ENCODE assay signal across 28 mouse cellular contexts in the genomic region with DNA sequence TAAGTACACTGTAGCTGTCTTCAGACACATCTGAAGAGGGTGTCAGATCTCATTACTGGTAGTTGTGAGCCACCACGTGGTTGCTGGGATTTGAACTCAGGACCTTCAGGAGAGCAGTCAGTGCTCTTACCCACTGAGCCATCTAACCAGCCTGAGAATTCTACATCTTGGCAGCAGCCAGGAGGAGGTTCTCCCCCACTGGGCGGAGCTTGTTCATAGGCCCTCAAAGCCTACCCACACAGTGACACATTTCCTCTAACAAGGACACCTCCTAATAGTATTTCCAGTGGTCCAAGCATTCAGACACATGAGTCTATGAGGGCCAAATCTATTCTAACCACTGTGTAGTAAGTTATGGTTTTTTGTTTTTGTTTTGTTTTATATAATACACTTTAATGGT.
"Had no signal": no experiment of that assay in that cellular context is flagged by ENCODE, and none has a peak within 500 bp of the region (broad histone marks: within the 10 kb centered on the region; RNA-seq: fewer than 3 reads in every experiment).

No protein-coding gene starts in this region.

- H3K27me3 ChIP-seq: heart, embryonic 12.5 days; hindbrain, embryonic 12.5 days; kidney, embryonic 15.5 days; limb, embryonic 12.5 days; liver, embryonic 13.5 days; liver, embryonic 15.5 days had no signal

- DNase-seq: gastrocnemius, adult 2 months; gastrocnemius, postnatal 10 days; gastrocnemius, postnatal 25 days; heart, adult 2 months; heart, postnatal 10 days; heart, postnatal 4 days; kidney, adult 11 months; kidney, adult 2 months; kidney, adult 9 months; kidney, postnatal 14 days; kidney, postnatal 36 days; layer of hippocampus, adult 9-11 months; liver; liver, embryonic 13.5 days; liver, postnatal 0 days had no signal

- H3K27ac ChIP-seq: gastrocnemius, adult 2 months; heart, adult 2 months; hindbrain, embryonic 10.5 days; hindbrain, embryonic 12.5 days; hindbrain, embryonic 14.5 days; kidney, embryonic 15.5 days; kidney, postnatal 0 days; left cerebral cortex, adult 2 months; limb, embryonic 10.5 days; limb, embryonic 12.5 days; liver, embryonic 13.5 days; liver, embryonic 15.5 days had no signal

- H3K4me2 ChIP-seq: heart, embryonic 12.5 days; hindbrain, embryonic 12.5 days; hindbrain, embryonic 14.5 days; kidney, embryonic 15.5 days; limb, embryonic 12.5 days; liver, embryonic 11.5 days; liver, embryonic 13.5 days; liver, embryonic 15.5 days had no signal

- H3K4me3 ChIP-seq: gastrocnemius, adult 2 months; heart, adult 2 months; heart, embryonic 12.5 days; hindbrain, embryonic 10.5 days; hindbrain, embryonic 12.5 days; kidney, embryonic 15.5 days; left cerebral cortex, adult 2 months; limb, embryonic 10.5 days; limb, embryonic 12.5 days; liver, embryonic 13.5 days; liver, embryonic 15.5 days had no signal

- H3K9ac ChIP-seq: heart, embryonic 12.5 days; hindbrain, embryonic 12.5 days; hindbrain, embryonic 14.5 days; kidney, embryonic 15.5 days; limb, embryonic 12.5 days; liver, embryonic 13.5 days; liver, embryonic 15.5 days; liver, postnatal 0 days had no signal

- ATAC-seq: hindbrain, embryonic 16.5 days; intestine, embryonic 16.5 days; liver, postnatal 0 days had no signal

- H3K9me3 ChIP-seq: heart, embryonic 12.5 days; hindbrain, embryonic 10.5 days; hindbrain, embryonic 12.5 days; kidney, embryonic 15.5 days; limb, embryonic 10.5 days; limb, embryonic 12.5 days; liver, embryonic 13.5 days; liver, embryonic 15.5 days had no signal
